Mouse (Mus musculus) forebrain, embryonic 15.5 days (tissue): Measurements from ENCODE around the gene Znhit6. TPM values are rescaled to one million over a fixed set of nuclear protein-coding genes. Genes with fewer than 3 reads are reported as not detected.
A peak's percentile ranks its signal among the peaks of the same experiment; 100 is the strongest.

Source experiments
- ATAC-seq: fragments of 200-750 bp; cut with Nextera tagmentation; replicated peaks from 2 replicates; pipeline ENCODE4 v1.8.0; 2017; ENCODE audit warnings: mild to moderate bottlenecking, moderate TSS enrichment, moderate library complexity
- H3K27ac ChIP-seq: fragments of 300-500 bp; sonication (generic); replicated peaks from 2 replicates; pipeline ENCODE4 v1.5.1; 2015; ENCODE audit warnings: mild to moderate bottlenecking, inconsistent platforms
- H3K27me3 ChIP-seq: fragments of 300-500 bp; sonication (generic); 2 replicates; pipeline ENCODE4 v1.6.1; 2015; ENCODE audit warnings: inconsistent platforms
- H3K36me3 ChIP-seq: fragments of 300-500 bp; sonication (generic); 2 replicates; pipeline ENCODE4 v1.6.1; 2015; ENCODE audit warnings: mild to moderate bottlenecking, inconsistent platforms
- H3K4me1 ChIP-seq: fragments of 300-500 bp; sonication (generic); 2 replicates; pipeline ENCODE4 v1.6.1; 2015; ENCODE audit warnings: inconsistent platforms
- H3K4me2 ChIP-seq: fragments of 300-500 bp; sonication (generic); replicated peaks from 2 replicates; pipeline ENCODE4 v1.6.1; 2015; ENCODE audit warnings: mild to moderate bottlenecking, inconsistent platforms
- H3K4me3 ChIP-seq: fragments of 300-500 bp; sonication (generic); 2 replicates; pipeline ENCODE4 v1.5.1; 2015; ENCODE audit warnings: mild to moderate bottlenecking, inconsistent platforms
- H3K9ac ChIP-seq: fragments of 300-500 bp; sonication (generic); replicated peaks from 2 replicates; pipeline ENCODE4 v1.6.1; 2015; ENCODE audit warnings: mild to moderate bottlenecking, inconsistent platforms
- H3K9me3 ChIP-seq: fragments of 300-500 bp; sonication (generic); 2 replicates; pipeline ENCODE4 v1.6.1; 2016; ENCODE audit warnings: inconsistent platforms
- WGBS: fragments of 180-500 bp; shearing (Covaris S2); methylation state at CpG from one replicate; pipeline ENCODE4 v1.1.7; 2015; ENCODE audit warnings: mixed read lengths; 5-methylcytosine and 5-hydroxymethylcytosine counted together
- polyA plus RNA-seq: library from polyadenylated mRNA; unstranded; fragments of >200 nt; fragmentation: Nextera tagmentation; extraction: Ambion mirVana; gene quantifications from 2 replicates; pipeline ENCODE4 v1.2.1, GENCODE M21; 2015

Gene Znhit6
- polyA plus RNA-seq, 1 experiment from 2014 or later = 27.8 TPM

GRCm38 (mm10) chr3:145632888-145633287 is 56.9 kb downstream of the Znhit6 start:
- no peaks in the 10 kb centered on the region for H3K9me3 ChIP-seq
- no peaks in the 10 kb centered on the region for H3K36me3 ChIP-seq
- ATAC-seq = no peak
- H3K4me2 ChIP-seq = no peak overlapping the region
- H3K4me3 ChIP-seq = no peak overlapping the region
- no peaks in the 10 kb centered on the region for H3K27me3 ChIP-seq
- WGBS = 21% methylated on average over 6 of the region's 6 CpGs
- no peaks in the 10 kb centered on the region for H3K4me1 ChIP-seq
- no peak overlapping the region for H3K9ac ChIP-seq
- no peak overlapping the region for H3K27ac ChIP-seq

DNA sequence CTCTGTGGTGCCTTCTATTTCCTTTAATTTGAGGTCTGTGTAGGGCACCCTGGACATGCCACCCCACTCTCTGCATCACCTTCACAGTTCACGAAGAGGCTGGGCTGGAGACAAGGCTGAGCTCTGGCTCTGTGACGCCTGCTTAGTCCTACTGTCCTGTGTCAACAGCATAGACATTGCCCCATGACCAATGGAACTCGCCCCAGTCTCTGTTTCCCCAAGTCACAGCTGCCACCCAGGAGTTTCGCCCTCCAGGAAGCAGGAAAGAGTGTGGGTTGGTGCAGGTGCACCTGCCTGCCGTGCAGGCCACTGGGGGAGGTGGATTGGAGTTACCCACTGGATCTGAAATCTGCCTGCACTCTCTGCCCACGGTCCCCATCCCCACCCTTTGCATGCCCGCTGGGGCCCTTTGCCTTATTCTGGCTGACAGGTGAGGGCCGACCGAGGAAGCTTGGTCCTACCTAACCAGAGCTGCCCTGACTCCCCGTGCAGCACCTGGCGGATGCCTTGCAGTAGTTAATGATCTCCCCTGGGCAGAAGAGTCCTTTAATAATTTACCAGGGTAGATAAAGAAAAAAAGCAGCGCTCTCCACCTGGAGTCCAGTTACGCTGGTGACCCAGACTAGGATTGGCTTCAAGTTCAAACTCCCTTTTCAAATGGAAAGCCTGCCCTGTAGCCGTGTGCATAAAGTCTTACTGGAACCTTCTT is 58.2 kb downstream of the Znhit6 start:
- no peak overlapping the region for H3K9ac ChIP-seq
- H3K27me3 ChIP-seq = no peaks in the 10 kb centered on the region; the same call in 1 of the 2 replicates
- no peak overlapping the region for H3K4me2 ChIP-seq
- ATAC-seq = no peak
- no peaks in the 10 kb centered on the region for H3K9me3 ChIP-seq
- 86% methylated on average over 14 of the region's 14 CpGs for WGBS
- no peaks in the 10 kb centered on the region for H3K4me1 ChIP-seq
- no peak overlapping the region for H3K27ac ChIP-seq
- no peak overlapping the region for H3K4me3 ChIP-seq
- H3K36me3 ChIP-seq = no peaks in the 10 kb centered on the region

DNA sequence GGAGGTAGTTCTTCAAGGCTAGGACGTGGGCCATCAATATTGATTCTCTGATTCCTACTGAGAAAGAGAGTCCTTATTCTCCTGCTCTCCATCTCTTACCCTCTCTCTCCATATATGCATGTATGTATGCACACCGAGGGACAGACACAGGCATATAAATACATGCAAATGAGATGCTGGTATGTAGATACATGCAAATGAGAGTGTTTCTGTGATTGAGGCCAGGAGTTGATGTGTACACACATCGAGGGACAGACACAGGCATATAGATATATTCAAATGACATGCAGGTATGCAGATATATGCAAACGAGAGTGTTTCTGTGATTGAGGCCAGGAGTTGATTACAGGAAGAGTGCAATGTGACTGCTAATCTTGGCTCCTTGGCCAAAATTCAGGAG is 64.2 kb downstream of the Znhit6 start:
- no peaks in the 10 kb centered on the region; the same call in 1 of the 2 replicates for H3K27me3 ChIP-seq
- H3K4me1 ChIP-seq = peaks cover 14% of the 10 kb centered on the region
- no peak overlapping the region for H3K9ac ChIP-seq
- no peak overlapping the region for H3K4me2 ChIP-seq
- WGBS = 35% methylated on average over 4 of the region's 4 CpGs
- no peaks in the 10 kb centered on the region for H3K36me3 ChIP-seq
- no peak overlapping the region for H3K4me3 ChIP-seq
- no peaks in the 10 kb centered on the region for H3K9me3 ChIP-seq
- no peak overlapping the region for H3K27ac ChIP-seq
- peak; percentile 93 for ATAC-seq

DNA sequence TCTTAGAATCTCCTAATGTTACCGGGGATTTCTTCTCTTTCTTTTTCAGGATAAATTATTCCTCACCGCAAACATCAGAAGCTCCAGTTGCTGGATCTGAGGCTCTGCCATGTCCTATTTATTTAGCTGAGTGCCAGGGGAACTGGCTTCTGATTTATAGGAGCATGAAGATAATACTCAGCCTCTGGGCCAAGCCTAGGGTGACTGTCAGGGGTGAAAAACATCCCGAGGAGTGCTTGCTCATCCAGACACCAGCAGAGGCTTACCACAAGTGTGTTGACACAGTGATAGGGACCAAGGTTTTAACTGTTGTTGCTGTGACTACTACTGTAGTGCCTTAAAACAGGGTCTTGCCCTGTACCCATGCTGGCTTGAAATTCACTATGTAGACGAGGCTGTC is 64.6 kb downstream of the Znhit6 start:
- Histone ChIP-seq H3K36me3 (no peaks in the 10 kb centered on the region), H3K4me3 (no peak overlapping the region), H3K4me1 (peaks cover 14% of the 10 kb centered on the region), H3K4me2 (no peak overlapping the region), H3K9ac (no peak overlapping the region), H3K27me3 (no peaks in the 10 kb centered on the region; the same call in 1 of the 2 replicates), H3K27ac (no peak overlapping the region), H3K9me3 (no peaks in the 10 kb centered on the region)
- WGBS = 48% methylated on average over 4 of the region's 4 CpGs
- peak; percentile 37; the same call in 1 of the 2 replicates for ATAC-seq

DNA sequence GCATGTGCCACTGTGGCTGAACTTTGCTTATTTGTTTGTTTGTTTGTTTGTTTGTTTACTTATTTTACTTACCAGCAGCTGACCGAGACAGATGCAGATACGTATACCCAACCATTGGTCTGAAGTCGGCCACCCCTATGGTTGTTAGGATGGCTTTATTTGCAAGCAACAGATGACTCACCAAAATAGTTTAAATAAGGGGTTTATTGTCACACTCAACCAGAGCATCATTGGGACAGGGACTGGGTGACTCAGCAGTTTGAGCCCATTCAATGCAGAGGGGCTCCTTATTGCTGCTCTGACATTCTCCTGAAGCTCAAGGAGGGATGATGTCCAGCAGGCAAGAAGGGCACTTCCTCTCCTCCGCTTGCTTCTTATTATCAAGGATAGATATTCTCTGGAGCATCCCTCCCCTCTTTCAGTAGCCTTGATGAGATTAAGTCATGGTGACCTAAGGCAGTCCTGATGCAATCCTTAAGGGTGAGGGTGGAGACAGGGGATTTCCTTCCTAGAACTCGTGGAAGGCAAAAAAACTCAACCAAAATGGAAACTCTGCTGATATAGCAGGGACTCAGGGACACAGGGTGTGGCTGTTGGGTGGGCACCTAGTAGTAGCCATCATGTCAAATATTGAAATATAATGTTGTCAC is 65.2 kb downstream of the Znhit6 start:
- no peak overlapping the region for H3K4me3 ChIP-seq
- no peaks in the 10 kb centered on the region; the same call in 1 of the 2 replicates for H3K27me3 ChIP-seq
- no peak overlapping the region for H3K27ac ChIP-seq
- H3K36me3 ChIP-seq = no peaks in the 10 kb centered on the region
- H3K4me1 ChIP-seq = peaks cover 18% of the 10 kb centered on the region
- no peak overlapping the region for H3K4me2 ChIP-seq
- no peak for ATAC-seq
- 84% methylated on average over 5 of the region's 5 CpGs for WGBS
- no peak overlapping the region for H3K9ac ChIP-seq
- H3K9me3 ChIP-seq = no peaks in the 10 kb centered on the region

DNA sequence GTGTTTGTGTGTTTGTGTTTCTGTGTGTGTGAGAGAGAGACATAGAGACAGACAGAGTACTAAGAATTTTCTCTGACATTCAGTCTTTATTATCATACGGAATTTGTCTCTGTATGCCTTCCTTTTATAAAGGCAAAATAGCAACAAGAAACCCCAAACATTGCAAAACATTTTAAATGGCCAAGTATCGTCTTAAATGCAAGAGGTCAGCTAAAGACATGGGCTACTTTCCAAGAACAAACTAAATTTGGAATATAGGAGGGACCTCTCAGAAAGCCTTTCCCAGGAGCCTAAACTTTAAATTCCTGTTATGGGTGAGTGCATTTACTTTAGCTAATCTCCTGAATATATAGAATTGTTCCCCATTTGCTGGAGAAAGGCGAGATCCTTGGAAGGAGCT is 65.9 kb downstream of the Znhit6 start:
- Histone ChIP-seq H3K4me1 (peaks cover 23% of the 10 kb centered on the region), H3K4me2 (no peak overlapping the region), H3K4me3 (no peak overlapping the region), H3K27me3 (no peaks in the 10 kb centered on the region; the same call in 1 of the 2 replicates), H3K9ac (no peak overlapping the region), H3K9me3 (no peaks in the 10 kb centered on the region), H3K27ac (no peak overlapping the region), H3K36me3 (no peaks in the 10 kb centered on the region)
- no peak for ATAC-seq
- WGBS = 61% methylated on average over 3 of the region's 3 CpGs

GRCm38 (mm10) chr3:145642861-145643260 is 66.9 kb downstream of the Znhit6 start:
- H3K27ac ChIP-seq = no peak overlapping the region
- H3K4me2 ChIP-seq = no peak overlapping the region
- WGBS = 45% methylated on average over 11 of the region's 11 CpGs
- no peaks in the 10 kb centered on the region for H3K36me3 ChIP-seq
- H3K4me1 ChIP-seq = peaks cover 32% of the 10 kb centered on the region
- no peak overlapping the region for H3K4me3 ChIP-seq
- H3K9ac ChIP-seq = no peak overlapping the region
- no peak for ATAC-seq
- H3K27me3 ChIP-seq = no peaks in the 10 kb centered on the region; the same call in 1 of the 2 replicates
- H3K9me3 ChIP-seq = no peaks in the 10 kb centered on the region

GRCm38 (mm10) chr3:145645463-145645862 is 69.5 kb downstream of the Znhit6 start:
- Histone ChIP-seq H3K9ac (no peak overlapping the region), H3K4me2 (no peak overlapping the region), H3K27ac (no peak overlapping the region), H3K4me1 (peaks cover 47% of the 10 kb centered on the region), H3K27me3 (peaks cover 8% of the 10 kb centered on the region), H3K4me3 (no peak overlapping the region), H3K36me3 (no peaks in the 10 kb centered on the region), H3K9me3 (no peaks in the 10 kb centered on the region)
- ATAC-seq = no peak
- WGBS = 50% methylated on average over 6 of the region's 6 CpGs

DNA sequence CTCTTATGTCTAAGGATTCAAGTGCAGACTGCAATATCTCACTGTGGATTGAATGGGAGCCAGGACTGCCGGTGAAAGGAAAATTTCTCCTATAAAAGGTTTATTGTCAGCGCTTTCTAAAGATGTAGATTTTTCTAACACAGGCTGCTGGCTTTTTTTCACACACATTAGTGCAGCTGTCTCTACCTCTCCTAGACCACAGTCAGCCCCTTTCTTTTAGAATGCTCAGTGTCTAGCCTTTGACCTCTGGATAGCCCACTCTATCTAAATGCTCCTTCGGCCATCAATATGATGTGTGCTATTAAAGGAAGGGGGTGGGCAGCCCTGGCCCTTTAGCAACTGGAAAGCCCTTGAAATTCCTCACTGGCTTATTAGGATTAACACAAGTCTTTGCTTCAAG is 70.0 kb downstream of the Znhit6 start:
- Histone ChIP-seq H3K4me1 (peaks cover 47% of the 10 kb centered on the region), H3K36me3 (no peaks in the 10 kb centered on the region), H3K27me3 (peaks cover 8% of the 10 kb centered on the region), H3K27ac (0 out of 2 replicates have a peak overlapping the region, but pooled peaks have one; percentile 25), H3K9ac (no peak overlapping the region), H3K4me2 (no peak overlapping the region), H3K9me3 (no peaks in the 10 kb centered on the region), H3K4me3 (no peak overlapping the region)
- ATAC-seq = no peak
- WGBS = 6% methylated on average over 3 of the region's 3 CpGs

DNA sequence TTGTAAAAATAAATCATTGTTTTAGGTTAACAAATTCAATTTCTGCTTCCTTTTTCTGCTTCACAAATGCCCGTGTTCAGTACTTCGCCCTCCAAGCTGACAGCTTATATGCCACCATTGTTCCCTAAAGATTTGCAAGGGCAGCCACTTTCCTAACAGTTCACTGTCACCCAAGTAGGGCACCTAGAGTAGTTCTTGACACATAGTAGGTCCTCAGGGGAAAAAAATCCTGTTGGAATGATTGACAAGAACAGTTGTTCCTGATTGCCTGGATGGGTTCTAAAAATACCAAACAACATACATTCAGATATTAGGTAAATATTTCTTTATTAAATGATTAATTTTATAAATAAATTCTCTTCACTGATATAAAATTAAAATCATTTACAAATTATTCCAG is 70.7 kb downstream of the Znhit6 start:
- Histone ChIP-seq H3K36me3 (no peaks in the 10 kb centered on the region), H3K4me1 (peaks cover 53% of the 10 kb centered on the region), H3K4me3 (no peak overlapping the region), H3K4me2 (no peak overlapping the region), H3K27me3 (peaks cover 8% of the 10 kb centered on the region), H3K27ac (no peak overlapping the region), H3K9me3 (no peaks in the 10 kb centered on the region), H3K9ac (no peak overlapping the region)
- no peak for ATAC-seq
- 34% methylated on average over 2 of the region's 2 CpGs for WGBS

GRCm38 (mm10) chr3:145647416-145647815 is 71.4 kb downstream of the Znhit6 start:
- Histone ChIP-seq H3K27ac (no peak overlapping the region), H3K9me3 (no peaks in the 10 kb centered on the region), H3K36me3 (no peaks in the 10 kb centered on the region), H3K9ac (no peak overlapping the region), H3K4me1 (peaks cover 60% of the 10 kb centered on the region), H3K4me3 (peak overlapping the region; percentile 51), H3K27me3 (peaks cover 8% of the 10 kb centered on the region), H3K4me2 (peak overlapping the region; percentile 76)
- WGBS = 72% methylated on average over 18 of the region's 18 CpGs
- ATAC-seq = no peak

GRCm38 (mm10) chr3:145648097-145648931 is 72.3 kb downstream of the Znhit6 start:
- Histone ChIP-seq H3K4me3 (peak overlapping the region; percentile 51), H3K4me2 (peak overlapping the region; percentile 76), H3K4me1 (peaks cover 69% of the 10 kb centered on the region), H3K27me3 (peaks cover 8% of the 10 kb centered on the region), H3K9me3 (no peaks in the 10 kb centered on the region), H3K9ac (peak overlapping the region; percentile 60; the same call in 1 of the 2 replicates), H3K27ac (peak overlapping the region; percentile 69; the same call in 1 of the 2 replicates), H3K36me3 (no peaks in the 10 kb centered on the region)
- 7% methylated on average over 26 of the region's 26 CpGs for WGBS
- no peak for ATAC-seq
